Mouse (Mus musculus): Measurements from ENCODE around the gene Ppp1cc. TPM values are rescaled to one million over a fixed set of nuclear protein-coding genes. Genes with fewer than 3 reads are reported as not detected.
"Not testable (repeated sequence)": the region's sequence is repeated elsewhere in the genome, so short reads cannot be mapped to it uniquely, and the experiment has no call there.

Gene Ppp1cc
- polyA plus RNA-seq, 1 experiment from 2014 or later, result 238 TPM

GRCm38 (mm10) chr5:122210890-122211289 lies 52.8 kb downstream of the Ppp1cc start:
- ATAC-seq (ENCODE audit: low FRiP score, low TSS enrichment), result no peak
- H3K36me3 ChIP-seq (ENCODE audit: control insufficient read depth, insufficient read depth, low read length), result no peaks in the 10 kb centered on the region
- no peak overlapping the region for H3K9ac ChIP-seq (replicated peaks; ENCODE audit: low read length)
- H3K4me3 ChIP-seq (replicated peaks; ENCODE audit: low read depth, low read length), result no peak overlapping the region
- no peaks in the 10 kb centered on the region for H3K27me3 ChIP-seq (ENCODE audit: control insufficient read depth, insufficient read depth, low read length)
- H3K4me1 ChIP-seq (ENCODE audit: control insufficient read depth, insufficient read depth, low read length), result peaks cover 6% of the 10 kb centered on the region; the same call in 1 of the 2 replicates
- H3K9me3 ChIP-seq (ENCODE audit: control insufficient read depth, low read length), result no peaks in the 10 kb centered on the region
- H3K27ac ChIP-seq (replicated peaks; ENCODE audit: low read depth, low read length), result no peak overlapping the region
- no peak overlapping the region for H3K4me2 ChIP-seq (ENCODE audit: low read length)
- DNase-seq, result no peak
- 94% methylated on average over 8 of the region's 8 CpGs for WGBS

- DNase-seq, result no peak
These were observed 54.0 kb downstream of the Ppp1cc start for GRCm38 (mm10) chr5:122212125-122212524.

GRCm38 (mm10) chr5:122212820-122213219 lies 54.7 kb downstream of the Ppp1cc start:
- not testable (repeated sequence) for H3K9ac ChIP-seq (replicated peaks; ENCODE audit: low read length); ATAC-seq (ENCODE audit: low FRiP score, low TSS enrichment)

More at GRCm38 (mm10) chr5:122212125-122212524, 54.0 kb downstream of the Ppp1cc start:
- Histone ChIP-seq H3K4me2 (ENCODE audit: low read length) (no peak overlapping the region), H3K4me3 (replicated peaks; ENCODE audit: low read depth, low read length) (no peak overlapping the region), H3K27ac (replicated peaks; ENCODE audit: low read depth, low read length) (no peak overlapping the region), H3K36me3 (ENCODE audit: control insufficient read depth, insufficient read depth, low read length) (no peaks in the 10 kb centered on the region), H3K27me3 (ENCODE audit: control insufficient read depth, insufficient read depth, low read length) (no peaks in the 10 kb centered on the region), H3K9ac (replicated peaks; ENCODE audit: low read length) (no peak overlapping the region), H3K4me1 (ENCODE audit: control insufficient read depth, insufficient read depth, low read length) (peaks cover 6% of the 10 kb centered on the region; the same call in 1 of the 2 replicates), H3K9me3 (ENCODE audit: control insufficient read depth, low read length) (no peaks in the 10 kb centered on the region)
- WGBS, result 86% methylated on average over 8 of the region's 8 CpGs
- ATAC-seq (ENCODE audit: low FRiP score, low TSS enrichment), result no peak

GRCm38 (mm10) chr5:122213861-122214260 lies 55.8 kb downstream of the Ppp1cc start:
- Histone ChIP-seq H3K27ac (replicated peaks; ENCODE audit: low read depth, low read length) (no peak overlapping the region), H3K27me3 (ENCODE audit: control insufficient read depth, insufficient read depth, low read length) (no peaks in the 10 kb centered on the region), H3K9me3 (ENCODE audit: control insufficient read depth, low read length) (no peaks in the 10 kb centered on the region), H3K4me3 (replicated peaks; ENCODE audit: low read depth, low read length) (no peak overlapping the region), H3K9ac (replicated peaks; ENCODE audit: low read length) (no peak overlapping the region), H3K36me3 (ENCODE audit: control insufficient read depth, insufficient read depth, low read length) (no peaks in the 10 kb centered on the region), H3K4me2 (ENCODE audit: low read length) (no peak overlapping the region), H3K4me1 (ENCODE audit: control insufficient read depth, insufficient read depth, low read length) (peaks cover 6% of the 10 kb centered on the region; the same call in 1 of the 2 replicates)
- no peak for DNase-seq
- no peak for ATAC-seq (ENCODE audit: low FRiP score, low TSS enrichment)
- WGBS, result 92% methylated on average over 6 of the region's 6 CpGs

More at GRCm38 (mm10) chr5:122212820-122213219, 54.7 kb downstream of the Ppp1cc start:
- not testable (repeated sequence) for H3K4me1 ChIP-seq (ENCODE audit: control insufficient read depth, insufficient read depth, low read length); H3K4me3 ChIP-seq (replicated peaks; ENCODE audit: low read depth, low read length); H3K4me2 ChIP-seq (ENCODE audit: low read length); H3K27me3 ChIP-seq (ENCODE audit: control insufficient read depth, insufficient read depth, low read length); DNase-seq; H3K36me3 ChIP-seq (ENCODE audit: control insufficient read depth, insufficient read depth, low read length); H3K9me3 ChIP-seq (ENCODE audit: control insufficient read depth, low read length); H3K27ac ChIP-seq (replicated peaks; ENCODE audit: low read depth, low read length)
- 100% methylated on average over 1 of the region's 1 CpGs for WGBS

GRCm38 (mm10) chr5:122217636-122218035 lies 59.6 kb downstream of the Ppp1cc start:
- Histone ChIP-seq H3K4me1 (ENCODE audit: control insufficient read depth, insufficient read depth, low read length) (no peaks in the 10 kb centered on the region), H3K9ac (replicated peaks; ENCODE audit: low read length) (no peak overlapping the region), H3K9me3 (ENCODE audit: control insufficient read depth, low read length) (no peaks in the 10 kb centered on the region), H3K36me3 (ENCODE audit: control insufficient read depth, insufficient read depth, low read length) (no peaks in the 10 kb centered on the region), H3K4me3 (replicated peaks; ENCODE audit: low read depth, low read length) (no peak overlapping the region), H3K27ac (replicated peaks; ENCODE audit: low read depth, low read length) (no peak overlapping the region), H3K27me3 (ENCODE audit: control insufficient read depth, insufficient read depth, low read length) (no peaks in the 10 kb centered on the region), H3K4me2 (ENCODE audit: low read length) (no peak overlapping the region)
- no peak for DNase-seq
- 78% methylated on average over 6 of the region's 6 CpGs for WGBS
- ATAC-seq (ENCODE audit: low FRiP score, low TSS enrichment), result no peak

GRCm38 (mm10) chr5:122218109-122218905 lies 60.2 kb downstream of the Ppp1cc start:
- 91% methylated on average over 12 of the region's 12 CpGs for WGBS
- H3K4me1 ChIP-seq (ENCODE audit: control insufficient read depth, insufficient read depth, low read length), result no peaks in the 10 kb centered on the region
- H3K4me2 ChIP-seq (ENCODE audit: low read length), result no peak overlapping the region
- H3K9ac ChIP-seq (replicated peaks; ENCODE audit: low read length), result no peak overlapping the region
- no peaks in the 10 kb centered on the region for H3K9me3 ChIP-seq (ENCODE audit: control insufficient read depth, low read length)
- no peaks in the 10 kb centered on the region for H3K27me3 ChIP-seq (ENCODE audit: control insufficient read depth, insufficient read depth, low read length)
- no peak overlapping the region for H3K27ac ChIP-seq (replicated peaks; ENCODE audit: low read depth, low read length)
- ATAC-seq (ENCODE audit: low FRiP score, low TSS enrichment) (no peak), DNase-seq (no peak)
- H3K4me3 ChIP-seq (replicated peaks; ENCODE audit: low read depth, low read length), result no peak overlapping the region
- H3K36me3 ChIP-seq (ENCODE audit: control insufficient read depth, insufficient read depth, low read length), result no peaks in the 10 kb centered on the region

GRCm38 (mm10) chr5:122218928-122219327 lies 60.9 kb downstream of the Ppp1cc start:
- DNase-seq (no peak), ATAC-seq (ENCODE audit: low FRiP score, low TSS enrichment) (no peak)
- no peaks in the 10 kb centered on the region for H3K9me3 ChIP-seq (ENCODE audit: control insufficient read depth, low read length)
- no peak overlapping the region for H3K27ac ChIP-seq (replicated peaks; ENCODE audit: low read depth, low read length)
- H3K27me3 ChIP-seq (ENCODE audit: control insufficient read depth, insufficient read depth, low read length), result no peaks in the 10 kb centered on the region
- 80% methylated on average over 7 of the region's 7 CpGs for WGBS
- H3K4me3 ChIP-seq (replicated peaks; ENCODE audit: low read depth, low read length), result no peak overlapping the region
- no peaks in the 10 kb centered on the region for H3K36me3 ChIP-seq (ENCODE audit: control insufficient read depth, insufficient read depth, low read length)
- H3K9ac ChIP-seq (replicated peaks; ENCODE audit: low read length), result no peak overlapping the region
- no peaks in the 10 kb centered on the region for H3K4me1 ChIP-seq (ENCODE audit: control insufficient read depth, insufficient read depth, low read length)
- no peak overlapping the region for H3K4me2 ChIP-seq (ENCODE audit: low read length)

GRCm38 (mm10) chr5:122219655-122220629 lies 61.9 kb downstream of the Ppp1cc start:
- no peak overlapping the region for H3K4me2 ChIP-seq (ENCODE audit: low read length)
- no peak overlapping the region for H3K9ac ChIP-seq (replicated peaks; ENCODE audit: low read length)
- ATAC-seq (ENCODE audit: low FRiP score, low TSS enrichment) (no peak), DNase-seq (no peak)
- no peak overlapping the region for H3K4me3 ChIP-seq (replicated peaks; ENCODE audit: low read depth, low read length)
- H3K9me3 ChIP-seq (ENCODE audit: control insufficient read depth, low read length), result no peaks in the 10 kb centered on the region
- WGBS, result 67% methylated on average over 18 of the region's 18 CpGs
- no peaks in the 10 kb centered on the region for H3K36me3 ChIP-seq (ENCODE audit: control insufficient read depth, insufficient read depth, low read length)
- no peaks in the 10 kb centered on the region for H3K27me3 ChIP-seq (ENCODE audit: control insufficient read depth, insufficient read depth, low read length)
- no peaks in the 10 kb centered on the region for H3K4me1 ChIP-seq (ENCODE audit: control insufficient read depth, insufficient read depth, low read length)
- H3K27ac ChIP-seq (replicated peaks; ENCODE audit: low read depth, low read length), result no peak overlapping the region
